Mouse (Mus musculus) intestine, embryonic 14.5 days (tissue): ENCODE data around the gene Nmt1. TPM values are rescaled to one million over a fixed set of nuclear protein-coding genes. Genes with fewer than 3 reads are reported as not detected.

Experiments
- ATAC-seq: fragments of 200-750 bp; cut with Nextera tagmentation; replicated peaks from 2 replicates; pipeline ENCODE4 v1.8.0; 2017; ENCODE audit warnings: low read depth, moderate number of reproducible peaks, moderate TSS enrichment, moderate library complexity; ENCODE audit not compliant: low FRiP score, low TSS enrichment
- DNase-seq: peaks from one replicate; pipeline ENCODE4 v3.0.0-alpha.2; 2018; ENCODE audit warnings: low spot score
- H3K27ac ChIP-seq: fragments of 300-500 bp; sonication (generic); 2 replicates; pipeline ENCODE4 v1.5.1; 2014; ENCODE audit warnings: low read depth, mild to moderate bottlenecking, control low read depth
- H3K27me3 ChIP-seq: fragments of 300-500 bp; sonication (generic); replicated peaks from 2 replicates; pipeline ENCODE4 v1.6.1; 2014; ENCODE audit warnings: low read length, control low read depth; ENCODE audit not compliant: control insufficient read depth, insufficient read depth
- H3K36me3 ChIP-seq: fragments of 300-500 bp; sonication (generic); 2 replicates; pipeline ENCODE4 v1.6.1; 2014; ENCODE audit warnings: low read length, control low read depth; ENCODE audit not compliant: control insufficient read depth, insufficient read depth
- H3K4me1 ChIP-seq: fragments of 300-500 bp; sonication (generic); replicated peaks from 2 replicates; pipeline ENCODE4 v1.6.1; 2014; ENCODE audit warnings: low read length, control low read depth, mixed read lengths; ENCODE audit not compliant: control insufficient read depth, insufficient read depth
- H3K4me2 ChIP-seq: fragments of 300-500 bp; sonication (generic); 2 replicates; pipeline ENCODE4 v1.6.1; 2014; ENCODE audit warnings: low read length
- H3K4me3 ChIP-seq: fragments of 300-500 bp; sonication (generic); 2 replicates; pipeline ENCODE4 v1.5.1; 2014; ENCODE audit warnings: low read depth, low read length, control low read depth, mixed read lengths
- H3K9ac ChIP-seq: fragments of 300-500 bp; sonication (generic); 2 replicates; pipeline ENCODE4 v1.6.1; 2014; ENCODE audit warnings: mild to moderate bottlenecking, low read length
- H3K9me3 ChIP-seq: fragments of 300-500 bp; sonication (generic); 2 replicates; pipeline ENCODE4 v1.6.1; 2016; ENCODE audit warnings: low read length, control low read depth; ENCODE audit not compliant: control insufficient read depth
- WGBS: fragments of 180-500 bp; shearing (Covaris S2); extraction: QIAGEN DNeasy Blood & Tissue Kit; methylation state at CpG from one replicate; pipeline ENCODE4 v1.1.7; 2014; 5-methylcytosine and 5-hydroxymethylcytosine counted together
- polyA plus RNA-seq: library from polyadenylated mRNA; unstranded; fragments of >200 nt; fragmentation: Nextera tagmentation; extraction: Ambion mirVana; gene quantifications from 2 replicates; pipeline ENCODE4 v1.2.1, GENCODE M21; 2014

Gene Nmt1
- polyA plus RNA-seq, 1 experiment from 2014 or later, result 69.3 TPM

- peaks cover 51% of the 10 kb centered on the region for H3K36me3 ChIP-seq
Observed at GRCm38 (mm10) chr11:103042828-103043227, 14.8 kb downstream of the Nmt1 start.

DNA sequence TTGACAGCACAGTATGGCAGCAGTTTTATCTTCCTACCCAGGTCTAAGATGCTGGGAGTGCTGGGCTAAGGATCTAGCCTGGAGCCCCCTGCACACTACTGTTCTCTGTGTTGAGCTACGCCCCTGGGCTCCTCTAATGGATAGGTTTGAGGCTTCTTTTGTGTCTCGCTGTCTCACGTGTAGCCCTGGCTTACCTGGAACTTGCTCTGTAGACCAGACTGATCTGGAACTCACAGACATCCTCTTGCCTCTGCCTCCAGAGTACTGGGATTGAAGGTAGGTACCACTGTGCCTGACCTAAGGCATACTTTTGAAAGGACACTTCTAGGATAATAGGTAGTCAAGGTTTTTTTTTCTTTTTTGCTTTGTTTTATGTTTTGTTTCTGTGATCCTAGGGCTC is 16.0 kb downstream of the Nmt1 start:
- Histone ChIP-seq H3K27ac (no peak overlapping the region), H3K36me3 (peaks cover 51% of the 10 kb centered on the region), H3K9me3 (no peaks in the 10 kb centered on the region), H3K27me3 (no peaks in the 10 kb centered on the region), H3K4me3 (no peak overlapping the region), H3K9ac (no peak overlapping the region), H3K4me2 (no peak overlapping the region), H3K4me1 (no peaks in the 10 kb centered on the region)
- WGBS, result 95% methylated on average over 3 of the region's 3 CpGs
- DNase-seq, result no peak
- no peak for ATAC-seq

More at GRCm38 (mm10) chr11:103042828-103043227, 14.8 kb downstream of the Nmt1 start:
- Histone ChIP-seq H3K4me2 (no peak overlapping the region), H3K4me1 (no peaks in the 10 kb centered on the region), H3K27ac (no peak overlapping the region), H3K9ac (no peak overlapping the region), H3K27me3 (no peaks in the 10 kb centered on the region), H3K4me3 (no peak overlapping the region), H3K9me3 (no peaks in the 10 kb centered on the region)
- no peak for DNase-seq
- no peak for ATAC-seq
- WGBS, result 76% methylated on average over 4 of the region's 4 CpGs

GRCm38 (mm10) chr11:103046286-103046685 is 18.3 kb downstream of the Nmt1 start:
- Histone ChIP-seq H3K4me2 (no peak overlapping the region), H3K9me3 (no peaks in the 10 kb centered on the region), H3K4me3 (no peak overlapping the region), H3K9ac (no peak overlapping the region), H3K27ac (no peak overlapping the region), H3K36me3 (peaks cover 66% of the 10 kb centered on the region), H3K4me1 (no peaks in the 10 kb centered on the region), H3K27me3 (no peaks in the 10 kb centered on the region)
- 78% methylated on average over 8 of the region's 8 CpGs for WGBS
- DNase-seq (no peak), ATAC-seq (no peak)

- Histone ChIP-seq H3K36me3 (peaks cover 74% of the 10 kb centered on the region), H3K27me3 (no peaks in the 10 kb centered on the region), H3K4me1 (no peaks in the 10 kb centered on the region), H3K4me3 (no peak overlapping the region), H3K9ac (no peak overlapping the region), H3K4me2 (no peak overlapping the region), H3K9me3 (no peaks in the 10 kb centered on the region), H3K27ac (no peak overlapping the region)
- ATAC-seq (no peak), DNase-seq (no peak)
- 90% methylated on average over 5 of the region's 5 CpGs for WGBS
Observed at GRCm38 (mm10) chr11:103049611-103050010, 21.6 kb downstream of the Nmt1 start.

DNA sequence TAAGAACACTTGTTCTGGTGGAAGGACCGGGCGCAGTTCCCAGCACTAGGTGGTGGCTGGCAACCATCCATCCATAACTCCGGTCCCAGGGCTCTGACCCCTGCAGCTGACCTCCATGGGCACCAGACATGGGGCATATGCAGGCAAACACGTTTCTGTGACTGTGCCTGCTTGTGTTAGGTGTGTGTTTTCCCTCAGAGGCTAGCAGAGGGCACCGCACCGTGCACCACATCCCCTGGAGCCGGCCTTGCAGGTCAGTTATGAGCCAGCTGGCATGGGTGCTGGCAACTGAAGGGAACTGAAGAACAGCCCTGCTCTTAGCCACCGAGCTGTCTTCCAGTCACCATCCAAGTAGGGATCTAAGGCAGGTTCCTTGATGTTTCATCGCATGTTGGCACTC is 22.2 kb downstream of the Nmt1 start:
- Histone ChIP-seq H3K27ac (no peak overlapping the region), H3K36me3 (peaks cover 71% of the 10 kb centered on the region), H3K4me1 (no peaks in the 10 kb centered on the region), H3K4me2 (no peak overlapping the region), H3K9ac (no peak overlapping the region), H3K4me3 (no peak overlapping the region), H3K27me3 (no peaks in the 10 kb centered on the region), H3K9me3 (no peaks in the 10 kb centered on the region)
- WGBS, result 87% methylated on average over 9 of the region's 9 CpGs
- DNase-seq, result no peak
- ATAC-seq, result no peak

GRCm38 (mm10) chr11:103051249-103051691 is 23.3 kb downstream of the Nmt1 start:
- no peak for ATAC-seq
- 35% methylated on average over 8 of the region's 8 CpGs for WGBS
- Histone ChIP-seq H3K9me3 (no peaks in the 10 kb centered on the region), H3K4me2 (no peak overlapping the region), H3K4me3 (no peak overlapping the region), H3K4me1 (no peaks in the 10 kb centered on the region), H3K27ac (0 out of 2 replicates have a peak overlapping the region, but pooled peaks have one; percentile 22), H3K27me3 (no peaks in the 10 kb centered on the region), H3K36me3 (peaks cover 71% of the 10 kb centered on the region), H3K9ac (no peak overlapping the region)
- no peak for DNase-seq

DNA sequence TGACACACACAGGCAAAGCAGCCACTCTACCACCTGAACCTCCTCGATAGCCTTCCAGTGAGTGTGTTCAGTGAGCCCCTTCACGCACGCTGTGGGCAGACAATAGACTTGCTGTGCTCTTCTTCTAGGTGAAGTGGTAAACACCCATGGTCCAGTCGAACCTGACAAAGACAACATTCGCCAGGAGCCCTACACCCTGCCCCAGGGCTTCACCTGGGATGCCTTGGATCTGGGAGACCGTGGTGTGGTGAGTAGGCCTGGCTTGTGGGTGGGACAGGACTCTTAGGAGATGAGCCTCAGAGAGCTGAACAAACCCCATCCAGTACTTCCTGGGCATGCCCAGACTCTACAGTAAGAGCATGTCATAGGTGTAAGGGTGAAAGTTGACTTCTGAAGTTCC is 24.1 kb downstream of the Nmt1 start:
- no peak overlapping the region for H3K9ac ChIP-seq
- H3K4me3 ChIP-seq, result no peak overlapping the region
- H3K27me3 ChIP-seq, result no peaks in the 10 kb centered on the region
- no peak overlapping the region for H3K4me2 ChIP-seq
- no peak for DNase-seq
- H3K36me3 ChIP-seq, result peaks cover 71% of the 10 kb centered on the region
- no peak for ATAC-seq
- H3K4me1 ChIP-seq, result no peaks in the 10 kb centered on the region
- H3K27ac ChIP-seq, result no peak overlapping the region
- H3K9me3 ChIP-seq, result no peaks in the 10 kb centered on the region
- 88% methylated on average over 6 of the region's 6 CpGs for WGBS

- H3K27me3 ChIP-seq, result no peaks in the 10 kb centered on the region
- WGBS, result 93% methylated on average over 18 of the region's 18 CpGs
- no peak overlapping the region for H3K9ac ChIP-seq
- H3K4me1 ChIP-seq, result no peaks in the 10 kb centered on the region
- no peak overlapping the region for H3K4me3 ChIP-seq
- no peaks in the 10 kb centered on the region for H3K9me3 ChIP-seq
- H3K36me3 ChIP-seq, result peaks cover 78% of the 10 kb centered on the region
- no peak for DNase-seq
- H3K4me2 ChIP-seq, result no peak overlapping the region
- ATAC-seq, result no peak
- no peak overlapping the region for H3K27ac ChIP-seq
Observed at GRCm38 (mm10) chr11:103053191-103054076, 25.4 kb downstream of the Nmt1 start.

GRCm38 (mm10) chr11:103054798-103055197 is 26.8 kb downstream of the Nmt1 start:
- ATAC-seq, result no peak
- no peaks in the 10 kb centered on the region for H3K27me3 ChIP-seq
- H3K9me3 ChIP-seq, result no peaks in the 10 kb centered on the region
- DNase-seq, result peak; percentile 83
- H3K27ac ChIP-seq, result no peak overlapping the region
- H3K4me3 ChIP-seq, result no peak overlapping the region
- no peak overlapping the region for H3K9ac ChIP-seq
- peaks cover 88% of the 10 kb centered on the region for H3K36me3 ChIP-seq
- 50% methylated on average over 6 of the region's 6 CpGs for WGBS
- no peak overlapping the region for H3K4me2 ChIP-seq
- H3K4me1 ChIP-seq, result no peaks in the 10 kb centered on the region
